Comparison of ENCODE assay signal across 8 mouse cellular contexts in genomic region chr10:62843787-62844491, GRCm38 (mm10). TPM values are rescaled to one million over a fixed set of nuclear protein-coding genes. Genes with fewer than 3 reads are reported as not detected.
DNase-seq lines count a peak whose midpoint lies in the region.

No protein-coding gene starts in this region.

- H3K4me3 ChIP-seq in forebrain, embryonic 10.5 days: no peak overlapping the region

- peak; percentile 49 for DNase-seq in adrenal gland, adult 8-10 months
- DNase-seq in forelimb bud, embryonic 11.5 days (ENCODE audit: low read depth, low spot score): peak; percentile 44
- DNase-seq in kidney, adult 18-20 months: peak; percentile 66
- peak; percentile 65 for DNase-seq in lung, postnatal 25 days (ENCODE audit: low spot score)
- no peak for DNase-seq in T-cell, adult 2 months (ENCODE audit: low spot score)
- DNase-seq in forebrain, embryonic 10.5 days (ENCODE audit: extremely low spot score, low spot score): no peak
- no peak for DNase-seq in thymus, postnatal 25 days
- DNase-seq in frontal cortex, postnatal 10 days (ENCODE audit: low spot score in 2 of 2): no peak

- H3K27me3 ChIP-seq in forebrain, embryonic 10.5 days (ENCODE audit: poor library complexity, severe bottlenecking): no peaks in the 10 kb centered on the region

- no peaks in the 10 kb centered on the region for H3K9me3 ChIP-seq in forebrain, embryonic 10.5 days

- WGBS in forebrain, embryonic 10.5 days: 86% methylated on average over 9 of the region's 9 CpGs

- peaks cover 22% of the 10 kb centered on the region for H3K36me3 ChIP-seq in forebrain, embryonic 10.5 days (replicated peaks)

- peaks cover 8% of the 10 kb centered on the region; the same call in 1 of the 2 replicates for H3K4me1 ChIP-seq in forebrain, embryonic 10.5 days

- H3K27ac ChIP-seq in forebrain, embryonic 10.5 days: no peak overlapping the region

RNA-seq across cellular contexts. Expression of gene Ccar1, which starts 51.9 kb away (rescaled TPM):
- total RNA-seq in adrenal gland, adult 8-10 months (2022): 10 to 100 TPM; 47.1 to 78.2 (median 61.6) TPM
- polyA plus RNA-seq in forebrain, embryonic 10.5 days (2016; fragmentation: Nextera tagmentation; extraction: Ambion mirVana): 165 and 178 TPM in 2 replicates

Comparison
In these comparisons a context has a peak if more than half of its experiments do, and no peak if none do; other contexts are left out.
1. DNase-seq: peak in adrenal gland, adult 8-10 months (single experiment), forelimb bud, embryonic 11.5 days (single experiment), kidney, adult 18-20 months (single experiment) and lung, postnatal 25 days (single experiment); none in T-cell, adult 2 months (single experiment), forebrain, embryonic 10.5 days (single experiment), thymus, postnatal 25 days (single experiment) and frontal cortex, postnatal 10 days (0 of 2).